Mouse (Mus musculus): ENCODE measurements around the gene Tecr.

DNA sequence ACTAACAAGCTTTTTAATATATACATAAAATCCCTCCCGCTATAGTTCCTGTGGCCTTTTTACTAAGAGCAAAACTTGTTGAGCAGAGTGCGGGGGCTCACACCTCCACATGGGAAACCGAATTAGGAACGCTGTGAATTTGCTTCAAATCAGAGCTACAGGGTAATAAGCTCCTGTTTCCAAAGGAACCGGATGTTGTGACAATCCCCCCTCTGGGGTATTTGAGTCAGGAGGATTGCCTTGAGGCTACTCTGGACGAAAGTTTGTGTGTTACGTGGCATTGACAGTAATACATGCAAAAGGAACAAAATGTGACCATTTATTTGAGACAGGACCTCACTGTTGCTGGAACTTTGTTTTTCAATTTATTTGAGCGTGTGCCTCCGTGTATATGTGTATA, 1.3 kb upstream of the Tecr start:
- TF ChIP-seq RCOR1 (IDR thresholded peaks at IDR 0.05; ENCODE audit: low read depth, low read length), result no peak
- no peak for TF ChIP-seq E2F4 (IDR thresholded peaks at IDR 0.05; ENCODE audit: borderline replicate concordance, low read depth, low read length)
- no peak for TF ChIP-seq CHD2 (IDR thresholded peaks at IDR 0.05; ENCODE audit: low read length)
- no peak for TF ChIP-seq GABPA (IDR thresholded peaks at IDR 0.05; ENCODE audit: low read depth, low read length)
- no peak for TF ChIP-seq TAL1 (IDR thresholded peaks at IDR 0.05; ENCODE audit: low read length)
- no peak for TF ChIP-seq USF2 (IDR thresholded peaks at IDR 0.05; ENCODE audit: borderline replicate concordance in 1 of 2, insufficient read depth in 1 of 2, low read depth in 1 of 2, low read length in 2 of 2)
